Mouse (Mus musculus): ENCODE results near the gene Eml1. TPM values are rescaled to one million over a fixed set of nuclear protein-coding genes. Genes with fewer than 3 reads are reported as not detected.

Eml1 gene
- total RNA-seq, 2 experiments from 2014 or later, result 46.9 to 58.5 TPM

- DNase-seq, result peak; percentile 89 to 91
Observed at GRCm38 (mm10) chr12:108422858-108423631, 52.3 kb downstream of the Eml1 start.

GRCm38 (mm10) chr12:108430964-108431363, 60.2 kb downstream of the Eml1 start:
- no peak for DNase-seq

GRCm38 (mm10) chr12:108431714-108432113, 61.0 kb downstream of the Eml1 start:
- DNase-seq, result no peak

- DNase-seq, result no peak
Observed at GRCm38 (mm10) chr12:108432578-108432977, 61.8 kb downstream of the Eml1 start.

- no peak for DNase-seq
Observed at GRCm38 (mm10) chr12:108433030-108433429, 62.3 kb downstream of the Eml1 start.

GRCm38 (mm10) chr12:108433498-108433897, 62.7 kb downstream of the Eml1 start:
- no peak for DNase-seq

GRCm38 (mm10) chr12:108435444-108436015, 64.8 kb downstream of the Eml1 start:
- no peak for DNase-seq

- no peak for DNase-seq
Observed at GRCm38 (mm10) chr12:108436029-108436923, 65.5 kb downstream of the Eml1 start.

GRCm38 (mm10) chr12:108437446-108437845, 66.7 kb downstream of the Eml1 start:
- no peak for DNase-seq

GRCm38 (mm10) chr12:108443271-108443670, 72.5 kb downstream of the Eml1 start:
- DNase-seq, result no peak

- no peak for DNase-seq
Observed at GRCm38 (mm10) chr12:108443708-108444107, 73.0 kb downstream of the Eml1 start.

GRCm38 (mm10) chr12:108444166-108445115, 73.7 kb downstream of the Eml1 start:
- DNase-seq, result no peak

GRCm38 (mm10) chr12:108446721-108447120, 76.0 kb downstream of the Eml1 start:
- DNase-seq, result no peak

GRCm38 (mm10) chr12:108448396-108448795, 77.6 kb downstream of the Eml1 start:
- DNase-seq, result no peak

GRCm38 (mm10) chr12:108449935-108450334, 79.2 kb downstream of the Eml1 start:
- DNase-seq, result no peak

- DNase-seq, result no peak
Observed at GRCm38 (mm10) chr12:108450546-108450945, 79.8 kb downstream of the Eml1 start.

- no peak for DNase-seq
Observed at GRCm38 (mm10) chr12:108452151-108452874, 81.6 kb downstream of the Eml1 start.

GRCm38 (mm10) chr12:108453561-108454044, 82.8 kb downstream of the Eml1 start:
- DNase-seq, result no peak

- peak; percentile 37 to 38 for DNase-seq
Observed at GRCm38 (mm10) chr12:108455004-108455403, 84.2 kb downstream of the Eml1 start.

GRCm38 (mm10) chr12:108472898-108473297, 102.1 kb downstream of the Eml1 start:
- DNase-seq, result no peak

- DNase-seq, result no peak
Observed at GRCm38 (mm10) chr12:108474440-108474839, 103.7 kb downstream of the Eml1 start.

All from layer of hippocampus, postnatal 36 days (tissue).